Mouse (Mus musculus) liver (tissue): ENCODE results near the gene Pard3.

Experiments
- DNase-seq: peaks from one replicate; pipeline ENCODE4 v3.0.0-alpha.2; 2020; ENCODE audit warnings: mixed read lengths

Pard3 gene

GRCm38 (mm10) chr8:127063551-127064360 is at the start of gene Pard3:
Gene Pard3, plus strand, starts transcription at chr8:127063893.
- peak; percentile 68 for DNase-seq

DNA sequence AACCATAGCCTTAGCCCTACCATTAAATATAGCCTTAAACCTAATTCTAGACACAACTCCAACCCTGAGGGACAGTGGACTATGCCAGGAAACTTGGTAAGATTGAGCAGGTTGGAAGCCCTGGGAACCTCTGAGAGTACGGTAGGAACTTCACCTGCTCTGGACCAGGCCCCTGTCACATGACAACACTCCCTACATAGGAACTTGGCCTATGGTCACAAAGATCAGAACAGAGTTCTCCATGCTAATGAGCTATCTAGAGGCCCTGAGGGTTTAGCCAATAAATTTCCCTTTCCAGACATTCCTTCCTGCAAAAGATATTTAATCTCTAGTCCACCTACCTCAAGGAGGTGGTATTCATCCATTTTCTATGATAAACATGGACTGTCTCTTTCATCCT is 41.9 kb upstream of the Pard3 start:
- DNase-seq, result no peak

- DNase-seq, result no peak
Measured at GRCm38 (mm10) chr8:127025256-127025717, 38.4 kb upstream of the Pard3 start.

DNA sequence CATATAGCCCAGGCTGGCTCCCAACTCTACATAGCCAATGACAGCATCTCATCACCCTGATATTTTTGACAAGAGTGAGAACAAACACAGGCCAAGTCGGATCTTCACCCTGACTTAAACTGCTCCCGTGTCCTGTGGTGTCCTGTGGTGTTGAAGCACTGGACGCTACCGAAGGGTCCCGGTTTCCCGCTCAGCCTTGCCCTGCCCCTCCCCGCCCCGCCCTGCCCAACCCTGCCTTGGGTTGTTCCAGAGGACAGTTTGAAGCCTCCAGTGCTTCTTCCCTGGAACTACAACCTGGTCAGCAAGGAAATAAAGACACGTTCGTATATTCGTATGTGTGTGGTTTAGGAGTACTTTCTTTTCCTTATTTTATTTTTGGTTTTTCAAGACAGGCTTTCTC is 37.9 kb upstream of the Pard3 start:
- DNase-seq, result no peak

- DNase-seq, result no peak
Measured at GRCm38 (mm10) chr8:127031476-127031875, 32.2 kb upstream of the Pard3 start.

DNA sequence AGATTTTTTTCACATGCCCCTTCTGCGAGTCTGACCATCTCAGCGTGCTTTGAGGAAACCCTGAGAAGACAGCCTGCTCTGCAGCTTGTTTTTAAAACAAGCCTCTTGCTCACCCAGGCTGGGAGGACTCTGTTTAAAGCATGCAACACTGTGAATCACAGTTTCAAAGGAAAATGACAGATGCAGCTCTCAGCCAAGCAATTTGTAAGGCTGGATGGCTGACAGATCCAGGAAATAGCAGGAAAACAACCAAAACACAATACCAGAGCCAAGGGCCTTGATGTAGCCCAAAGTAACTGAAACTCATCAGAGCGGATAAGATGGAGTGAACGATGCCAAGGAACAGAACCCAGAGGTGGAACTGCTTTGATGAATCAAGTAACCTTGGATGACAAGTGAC is 24.8 kb upstream of the Pard3 start:
- no peak for DNase-seq

DNA sequence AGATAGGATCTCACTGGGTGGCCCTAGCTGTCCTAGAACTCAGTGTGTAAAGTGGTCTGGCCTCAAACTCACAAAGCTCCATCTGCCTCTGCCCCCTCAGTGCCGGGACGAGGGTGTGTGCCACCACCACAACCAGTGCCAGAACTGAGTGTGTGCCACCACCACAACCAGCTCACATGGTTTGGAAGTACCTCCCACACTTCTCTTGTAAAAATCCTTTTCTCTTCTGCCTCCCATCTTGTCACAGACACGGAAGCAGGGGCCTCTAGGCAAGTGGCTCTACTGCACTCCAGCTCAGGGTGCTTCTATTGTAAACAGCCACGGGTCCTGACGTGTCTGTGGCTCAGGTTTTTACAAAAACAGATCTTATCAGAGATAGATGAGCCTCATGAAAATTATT is 13.7 kb upstream of the Pard3 start:
- no peak for DNase-seq

DNA sequence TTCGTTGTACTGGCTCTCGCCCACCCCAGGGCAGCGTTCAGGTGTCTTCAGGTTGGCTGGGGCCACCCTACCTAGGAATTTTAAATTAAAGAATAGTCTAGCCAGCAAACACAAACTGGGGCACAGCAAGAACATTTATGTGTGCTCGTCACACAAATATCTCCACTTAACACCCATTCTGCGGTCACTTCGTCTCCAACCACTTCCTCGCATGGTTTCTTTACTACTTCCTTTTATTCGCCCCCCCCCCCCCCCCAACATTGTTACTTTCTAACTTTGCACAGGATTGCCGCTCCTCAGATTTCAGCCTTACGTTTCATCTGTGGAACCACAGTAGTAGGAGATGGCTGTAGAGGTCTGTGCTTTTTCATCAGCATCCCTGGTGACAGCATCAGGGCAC is 11.6 kb upstream of the Pard3 start:
- no peak for DNase-seq

- no peak for DNase-seq
Measured at GRCm38 (mm10) chr8:127055081-127055480, 8.6 kb upstream of the Pard3 start.

GRCm38 (mm10) chr8:127058759-127059158 is 4.9 kb upstream of the Pard3 start:
- DNase-seq, result no peak

DNA sequence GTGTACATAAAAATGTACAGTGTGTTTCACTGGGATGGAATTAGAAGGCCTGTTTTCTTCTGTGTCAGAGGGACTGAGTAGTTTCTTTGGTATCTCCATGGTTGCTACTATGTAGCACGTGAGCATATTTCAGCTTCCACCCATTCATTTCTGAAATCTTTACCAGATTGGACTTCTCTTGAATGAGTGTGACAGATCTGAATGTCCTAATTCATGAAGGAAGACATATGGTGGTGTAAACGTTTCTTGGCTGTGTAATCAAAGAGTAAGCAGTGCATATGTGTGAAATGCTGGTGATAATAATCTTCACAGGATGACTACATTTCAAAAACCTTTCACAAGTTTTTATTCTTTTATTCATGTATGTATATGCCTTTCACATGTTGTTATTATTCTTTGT is 3.9 kb upstream of the Pard3 start:
- DNase-seq, result no peak

DNA sequence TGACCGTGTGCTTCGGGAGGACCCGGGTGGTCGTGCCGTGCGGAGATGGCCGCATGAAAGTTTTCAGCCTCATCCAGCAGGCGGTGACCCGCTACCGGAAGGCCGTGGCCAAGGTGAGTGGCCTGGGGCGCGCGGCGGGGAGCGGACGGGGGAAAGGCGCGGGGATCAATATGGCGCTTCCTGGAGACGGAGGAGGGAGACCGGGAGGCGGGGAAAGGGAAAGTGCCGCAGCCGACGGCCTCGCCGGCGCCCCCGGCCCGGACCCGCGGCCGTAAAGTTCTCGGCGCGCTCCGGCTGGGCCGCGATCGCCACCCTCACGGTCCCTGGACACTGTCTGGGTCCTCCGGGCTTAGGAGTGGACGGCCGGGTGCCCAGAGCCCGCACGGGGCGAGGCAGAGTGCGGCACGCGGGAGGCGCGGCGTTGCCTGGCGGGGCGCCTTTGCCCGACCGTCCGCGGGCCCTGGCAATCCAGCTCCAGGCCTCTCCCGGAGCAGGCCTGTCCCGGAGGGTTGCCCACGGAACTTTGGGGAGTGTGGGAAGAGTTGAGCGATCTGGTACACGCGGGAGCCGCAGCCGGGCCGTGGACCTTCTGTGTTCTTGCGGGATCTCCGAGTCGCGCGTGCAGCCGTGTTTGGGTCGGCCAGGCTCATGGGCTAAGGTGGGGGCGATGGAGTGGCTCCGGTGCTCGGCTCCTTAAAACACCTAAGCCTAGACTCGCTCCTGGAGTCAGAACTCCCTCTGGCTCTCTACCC is 844 bp downstream of the Pard3 start:
- peak; percentile 30 for DNase-seq

DNA sequence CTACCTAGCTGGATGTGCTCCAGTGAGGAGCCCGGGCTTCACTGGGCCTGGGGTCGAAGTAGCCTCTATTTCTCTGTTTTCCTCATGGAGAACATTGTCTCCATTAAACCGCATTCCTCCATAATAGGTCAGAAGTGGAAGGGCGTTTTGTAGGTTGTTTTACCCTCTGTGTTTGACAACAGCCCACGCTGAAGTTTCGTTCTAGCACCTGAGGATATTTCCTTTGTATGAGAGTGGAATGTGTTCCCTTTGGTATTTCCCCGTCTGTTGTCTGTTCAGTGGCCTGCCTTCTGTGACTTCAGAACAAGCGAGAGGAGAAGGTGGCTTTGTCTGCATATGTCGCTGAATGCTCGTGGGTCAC is 1.4 kb downstream of the Pard3 start:
- no peak for DNase-seq

GRCm38 (mm10) chr8:127065791-127066190 is 2.1 kb downstream of the Pard3 start:
- DNase-seq, result no peak

DNA sequence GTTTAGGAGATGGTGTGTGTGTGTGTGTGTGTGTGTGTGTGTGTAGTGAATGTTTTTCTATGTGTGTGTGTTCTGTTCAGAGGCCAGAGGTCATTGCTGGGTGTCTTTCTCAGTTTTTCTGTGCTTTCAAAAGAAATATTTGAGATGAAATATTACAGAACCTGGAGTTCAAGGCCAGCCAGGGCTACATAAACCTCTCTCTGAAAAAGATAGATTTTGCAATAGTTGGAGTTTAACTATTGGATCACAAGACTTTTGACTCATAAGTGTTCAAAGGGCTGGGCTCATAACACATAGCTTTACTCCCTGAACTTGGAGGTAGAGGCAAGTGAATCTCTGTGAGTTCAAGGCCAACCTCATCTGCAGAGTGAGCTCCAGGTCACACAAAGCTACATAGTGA is 2.8 kb downstream of the Pard3 start:
- no peak for DNase-seq

- DNase-seq, result no peak
Measured at GRCm38 (mm10) chr8:127068719-127069118, 5.0 kb downstream of the Pard3 start.

DNA sequence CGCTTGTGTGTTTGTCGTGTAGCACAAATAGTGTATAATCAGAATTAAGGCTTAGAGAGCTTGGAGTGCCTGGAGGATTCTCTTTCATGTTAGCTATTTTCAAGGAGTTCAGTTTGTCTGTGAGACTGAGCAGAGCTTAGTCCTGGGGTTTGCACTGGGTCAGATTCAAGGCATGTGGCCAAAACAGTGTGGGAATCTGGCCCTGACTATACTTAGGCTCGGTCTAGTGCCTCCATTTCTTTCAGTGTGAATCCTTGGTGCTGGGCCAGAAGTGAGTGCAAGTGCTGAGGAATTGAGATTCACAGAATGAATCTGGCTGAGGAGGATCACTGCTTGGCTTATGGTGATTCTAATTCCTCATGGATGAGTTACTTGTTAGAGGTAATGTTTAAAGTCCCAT is 6.5 kb downstream of the Pard3 start:
- no peak for DNase-seq

- DNase-seq, result peak; percentile 31
Measured at GRCm38 (mm10) chr8:127073052-127073618, 9.4 kb downstream of the Pard3 start.

GRCm38 (mm10) chr8:127076511-127076910 is 12.8 kb downstream of the Pard3 start:
- DNase-seq, result peak; percentile 38

GRCm38 (mm10) chr8:127079244-127079805 is 15.6 kb downstream of the Pard3 start:
- no peak for DNase-seq

GRCm38 (mm10) chr8:127081297-127081696 is 17.6 kb downstream of the Pard3 start:
- no peak for DNase-seq

GRCm38 (mm10) chr8:127082486-127082885 is 18.8 kb downstream of the Pard3 start:
- no peak for DNase-seq

DNA sequence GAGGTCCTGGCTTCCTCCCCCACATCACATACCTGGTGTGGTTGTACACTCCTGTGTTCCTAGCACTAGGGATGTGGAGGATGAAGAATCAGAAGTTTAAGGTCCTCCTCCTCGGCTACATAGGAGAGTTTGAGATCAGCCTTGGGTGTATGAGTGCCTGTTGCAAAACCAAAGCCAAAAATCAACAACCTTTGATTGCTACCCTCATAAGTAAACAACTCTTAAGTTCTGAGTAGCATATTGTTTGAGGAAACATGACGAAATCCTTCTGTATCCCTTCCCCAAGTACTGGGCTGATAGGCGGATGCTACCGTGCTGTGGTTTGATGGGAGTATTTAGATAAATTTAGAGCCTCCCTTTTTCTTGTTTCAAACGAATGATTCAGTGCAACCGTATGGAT is 20.9 kb downstream of the Pard3 start:
- no peak for DNase-seq

- no peak for DNase-seq
Measured at GRCm38 (mm10) chr8:127087434-127087833, 23.7 kb downstream of the Pard3 start.
